Mouse (Mus musculus) hindbrain, embryonic 16.5 days (tissue): ENCODE measurements around the gene Atrnl1. TPM values are rescaled to one million over a fixed set of nuclear protein-coding genes. Genes with fewer than 3 reads are reported as not detected.

Experiments
- ATAC-seq: fragments of 200-750 bp; cut with Nextera tagmentation; 2 replicates; pipeline ENCODE4 v1.8.0; 2017; ENCODE audit warnings: moderate TSS enrichment, moderate library complexity
- H3K27ac ChIP-seq: fragments of 300-500 bp; sonication (generic); 2 replicates; pipeline ENCODE4 v1.5.1; 2014; ENCODE audit warnings: low read depth, mild to moderate bottlenecking, control low read depth, low read length, moderate library complexity
- H3K27me3 ChIP-seq: fragments of 300-500 bp; sonication (generic); replicated peaks from 2 replicates; pipeline ENCODE4 v1.6.1; 2014; ENCODE audit warnings: low read length; ENCODE audit not compliant: control insufficient read depth, insufficient read depth
- H3K36me3 ChIP-seq: fragments of 300-500 bp; sonication (generic); 2 replicates; pipeline ENCODE4 v1.6.1; 2014; ENCODE audit warnings: mild to moderate bottlenecking, low read length, moderate library complexity, mixed read lengths; ENCODE audit not compliant: control insufficient read depth, insufficient read depth
- H3K4me1 ChIP-seq: fragments of 300-500 bp; sonication (generic); 2 replicates; pipeline ENCODE4 v1.6.1; 2014; ENCODE audit warnings: low read depth, low read length; ENCODE audit not compliant: control insufficient read depth, insufficient read depth
- H3K4me2 ChIP-seq: fragments of 300-500 bp; sonication (generic); 2 replicates; pipeline ENCODE4 v1.6.1; 2014; ENCODE audit warnings: mild to moderate bottlenecking, low read length, control low read depth, moderate library complexity
- H3K4me3 ChIP-seq: fragments of 300-500 bp; sonication (generic); 2 replicates; pipeline ENCODE4 v1.5.1; 2014; ENCODE audit warnings: mild to moderate bottlenecking, low read length, control low read depth, moderate library complexity
- H3K9ac ChIP-seq: fragments of 300-500 bp; sonication (generic); 2 replicates; pipeline ENCODE4 v1.6.1; 2014; ENCODE audit warnings: low read depth, mild to moderate bottlenecking, control low read depth, low read length, moderate library complexity
- H3K9me3 ChIP-seq: fragments of 300-500 bp; sonication (generic); 2 replicates; pipeline ENCODE4 v1.6.1; 2014; ENCODE audit warnings: mild to moderate bottlenecking, low read length, moderate library complexity; ENCODE audit not compliant: control insufficient read depth
- WGBS: fragments of 180-500 bp; shearing (Covaris S2); extraction: QIAGEN DNeasy Blood & Tissue Kit; methylation state at CpG from one replicate; pipeline ENCODE4 v1.1.7; 2014; 5-methylcytosine and 5-hydroxymethylcytosine counted together
- polyA plus RNA-seq: library from polyadenylated mRNA; unstranded; fragments of >200 nt; fragmentation: Nextera tagmentation; extraction: Ambion mirVana; gene quantifications from 2 replicates; pipeline ENCODE4 v1.2.1, GENCODE M21; 2015

Gene Atrnl1
- polyA plus RNA-seq, 1 experiment from 2014 or later, result 5.3 TPM

DNA sequence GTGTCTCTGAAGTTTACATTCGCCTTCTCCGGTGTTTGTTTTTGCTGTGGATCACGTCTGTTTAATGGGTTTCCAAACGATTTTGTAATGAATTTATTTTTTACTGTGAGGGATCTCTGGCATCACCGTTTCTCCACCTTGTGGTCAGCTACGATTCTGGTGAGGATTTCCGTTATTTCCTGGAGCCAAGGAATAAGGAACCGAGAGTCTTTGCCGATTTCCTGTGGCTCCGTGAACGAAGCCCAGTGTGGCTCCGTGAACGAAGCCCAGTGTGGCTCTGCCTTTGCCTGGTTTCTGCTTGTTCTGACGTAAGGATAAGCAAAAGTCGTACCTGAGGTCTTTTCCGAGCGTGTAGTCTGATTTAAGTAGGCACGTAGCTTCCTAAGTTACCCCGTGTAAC, 11.0 kb downstream of the Atrnl1 start:
- H3K27ac ChIP-seq, result no peak overlapping the region
- H3K27me3 ChIP-seq, result no peaks in the 10 kb centered on the region
- no peaks in the 10 kb centered on the region for H3K9me3 ChIP-seq
- ATAC-seq, result no peak
- no peaks in the 10 kb centered on the region for H3K36me3 ChIP-seq
- no peak overlapping the region for H3K9ac ChIP-seq
- H3K4me1 ChIP-seq, result no peaks in the 10 kb centered on the region
- no peak overlapping the region for H3K4me3 ChIP-seq
- no peak overlapping the region for H3K4me2 ChIP-seq
- WGBS, result 93% methylated on average over 19 of the region's 19 CpGs

DNA sequence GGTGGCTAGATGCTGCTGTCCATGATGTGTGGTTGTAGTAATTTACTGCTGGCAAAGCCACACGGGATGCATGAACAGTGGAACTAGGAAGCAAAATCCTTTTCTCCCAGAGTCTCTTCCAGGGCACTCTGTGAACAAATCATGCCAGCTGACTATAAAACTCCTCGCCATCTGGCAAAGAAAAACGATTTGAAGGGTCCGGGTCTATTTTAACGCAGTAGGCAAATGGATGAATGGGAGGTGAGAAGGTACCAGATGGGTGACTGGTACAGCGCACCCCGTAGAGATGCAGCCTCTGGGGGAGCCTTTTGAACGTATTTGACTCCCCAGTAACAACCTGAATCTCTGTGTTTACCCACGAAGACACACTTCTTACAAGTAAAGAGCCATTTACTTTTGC, 14.9 kb downstream of the Atrnl1 start:
- no peak overlapping the region for H3K27ac ChIP-seq

DNA sequence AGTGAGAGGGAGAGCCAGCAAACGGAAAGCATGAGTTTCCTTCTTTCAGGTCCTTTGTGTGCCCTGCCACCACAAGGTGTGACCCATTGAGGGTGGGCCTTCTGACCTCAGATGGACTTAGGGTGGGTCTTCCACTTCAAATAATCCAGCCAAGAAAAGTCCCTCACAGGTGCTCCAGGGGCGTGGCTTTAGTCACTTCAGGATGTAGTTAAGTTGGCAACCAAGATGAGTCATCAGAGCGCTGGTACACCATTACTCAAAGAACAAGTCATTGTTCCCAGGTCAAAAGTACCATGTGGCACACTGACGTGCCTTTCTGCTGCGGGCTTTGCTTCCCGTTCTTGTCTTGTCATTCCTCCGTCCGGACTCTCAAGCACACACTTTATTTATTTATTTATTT, 16.4 kb downstream of the Atrnl1 start:
- Histone ChIP-seq H3K4me2 (no peak overlapping the region), H3K36me3 (no peaks in the 10 kb centered on the region), H3K4me1 (no peaks in the 10 kb centered on the region), H3K4me3 (no peak overlapping the region), H3K9ac (no peak overlapping the region), H3K27ac (no peak overlapping the region), H3K9me3 (no peaks in the 10 kb centered on the region), H3K27me3 (no peaks in the 10 kb centered on the region)
- WGBS, result 94% methylated on average over 8 of the region's 8 CpGs
- no peak for ATAC-seq

More for the DNA sequence above, 14.9 kb downstream of the Atrnl1 start:
- no peaks in the 10 kb centered on the region for H3K4me1 ChIP-seq
- whole genome bisulfite sequencing, result 69% methylated on average over 9 of the region's 9 CpGs
- no peak overlapping the region for H3K4me2 ChIP-seq
- no peak overlapping the region for H3K9ac ChIP-seq
- H3K36me3 ChIP-seq, result no peaks in the 10 kb centered on the region
- no peak for ATAC-seq
- no peaks in the 10 kb centered on the region for H3K27me3 ChIP-seq
- no peaks in the 10 kb centered on the region for H3K9me3 ChIP-seq
- H3K4me3 ChIP-seq, result no peak overlapping the region

DNA sequence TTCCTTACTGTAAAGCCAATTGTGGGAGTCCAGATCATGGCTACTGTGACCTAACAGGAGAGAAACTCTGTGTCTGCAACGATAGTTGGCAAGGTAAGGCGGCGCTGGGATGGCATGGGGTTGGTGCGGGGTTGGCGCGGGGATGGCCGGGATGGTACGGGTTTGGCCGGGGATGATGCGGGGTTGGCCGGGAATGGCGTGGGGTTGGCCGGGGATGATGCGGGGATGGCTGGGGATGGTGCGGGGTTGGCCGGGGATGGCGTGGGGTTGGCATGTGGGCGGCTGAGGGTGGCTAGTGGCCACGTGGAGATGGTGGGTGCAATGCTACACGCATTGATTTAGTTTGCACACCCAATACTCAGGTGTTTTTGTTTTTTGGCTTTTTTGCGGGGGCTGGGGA, 31.7 kb downstream of the Atrnl1 start:
- H3K4me2 ChIP-seq, result no peak overlapping the region
- H3K36me3 ChIP-seq, result no peaks in the 10 kb centered on the region; the same call in 1 of the 2 replicates
- no peak overlapping the region for H3K27ac ChIP-seq
- H3K9me3 ChIP-seq, result no peaks in the 10 kb centered on the region
- ATAC-seq, result peak; percentile 17; the same call in 1 of the 2 replicates
- no peaks in the 10 kb centered on the region for H3K27me3 ChIP-seq
- 95% methylated on average over 21 of the region's 21 CpGs for WGBS
- H3K9ac ChIP-seq, result no peak overlapping the region
- no peaks in the 10 kb centered on the region for H3K4me1 ChIP-seq
- H3K4me3 ChIP-seq, result no peak overlapping the region

DNA sequence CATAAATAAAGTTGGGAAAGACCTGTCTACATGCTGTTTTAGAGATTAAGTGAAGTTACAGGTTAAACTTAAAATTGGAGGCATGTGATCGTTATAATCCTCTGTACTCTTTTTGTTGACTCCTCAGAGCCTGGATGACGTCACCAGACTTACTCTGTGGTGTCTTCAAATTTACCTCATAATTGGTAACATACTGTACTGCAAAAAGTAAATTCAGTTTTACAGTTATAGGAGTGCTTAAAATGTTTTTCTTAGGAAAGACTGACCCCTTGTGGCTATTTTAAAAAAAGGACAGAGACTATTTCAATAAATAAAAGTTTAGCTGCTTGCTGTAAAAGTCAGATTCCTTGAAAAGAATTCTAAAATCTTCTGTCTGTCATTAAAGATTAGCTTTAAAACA, 32.1 kb downstream of the Atrnl1 start:
- no peaks in the 10 kb centered on the region; the same call in 1 of the 2 replicates for H3K36me3 ChIP-seq
- no peaks in the 10 kb centered on the region for H3K4me1 ChIP-seq
- ATAC-seq, result 0 out of 2 replicates have a peak, but pooled peaks have one; percentile 37
- 71% methylated on average over 2 of the region's 2 CpGs for WGBS
- H3K4me3 ChIP-seq, result no peak overlapping the region
- no peak overlapping the region for H3K27ac ChIP-seq
- no peak overlapping the region for H3K9ac ChIP-seq
- no peak overlapping the region for H3K4me2 ChIP-seq
- H3K9me3 ChIP-seq, result no peaks in the 10 kb centered on the region
- H3K27me3 ChIP-seq, result no peaks in the 10 kb centered on the region

DNA sequence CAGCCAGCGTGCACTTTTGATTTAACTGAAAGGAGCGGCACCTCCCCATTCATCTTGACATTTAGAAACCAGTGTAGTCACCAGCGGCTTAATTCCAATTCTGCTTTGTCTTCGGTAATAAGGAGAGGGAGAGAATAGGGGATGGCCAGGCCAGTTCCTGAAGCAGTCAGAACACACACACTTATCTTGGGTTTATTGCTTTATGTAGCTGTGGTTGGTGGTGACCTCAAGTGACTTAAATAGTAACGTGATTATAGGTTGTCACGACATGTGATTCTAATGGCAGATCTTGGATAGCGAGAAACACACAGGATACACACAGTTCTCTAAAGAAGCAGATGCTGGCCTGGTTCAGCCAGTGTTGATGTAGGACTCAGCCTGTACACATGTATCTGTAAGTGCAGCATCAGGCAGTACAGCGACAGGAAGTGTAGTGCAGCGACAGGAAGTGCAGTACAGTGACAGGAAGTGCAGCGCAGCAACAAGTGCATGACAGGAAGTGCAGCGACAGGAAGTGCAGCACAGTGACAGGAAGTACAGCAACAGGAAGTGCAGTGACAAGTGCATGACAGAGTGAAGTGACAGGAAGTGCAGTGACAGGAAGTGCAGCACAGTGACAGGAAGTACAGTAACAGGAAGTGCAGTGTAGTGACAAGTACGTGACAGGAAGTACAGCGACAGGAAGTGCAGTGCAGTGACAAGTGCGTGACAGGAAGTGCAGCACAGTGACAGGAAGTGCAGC, 37.5 kb downstream of the Atrnl1 start:
- no peak overlapping the region for H3K9ac ChIP-seq
- H3K9me3 ChIP-seq, result no peaks in the 10 kb centered on the region
- ATAC-seq, result 0 out of 2 replicates have a peak, but pooled peaks have one; percentile 17
- 89% methylated on average over 14 of the region's 14 CpGs for WGBS
- H3K27me3 ChIP-seq, result no peaks in the 10 kb centered on the region
- 0 out of 2 replicates have a peak, but pooled peaks cover 2% of the 10 kb centered on the region for H3K36me3 ChIP-seq
- H3K4me1 ChIP-seq, result no peaks in the 10 kb centered on the region
- no peak overlapping the region for H3K4me3 ChIP-seq
- no peak overlapping the region for H3K27ac ChIP-seq
- no peak overlapping the region for H3K4me2 ChIP-seq

DNA sequence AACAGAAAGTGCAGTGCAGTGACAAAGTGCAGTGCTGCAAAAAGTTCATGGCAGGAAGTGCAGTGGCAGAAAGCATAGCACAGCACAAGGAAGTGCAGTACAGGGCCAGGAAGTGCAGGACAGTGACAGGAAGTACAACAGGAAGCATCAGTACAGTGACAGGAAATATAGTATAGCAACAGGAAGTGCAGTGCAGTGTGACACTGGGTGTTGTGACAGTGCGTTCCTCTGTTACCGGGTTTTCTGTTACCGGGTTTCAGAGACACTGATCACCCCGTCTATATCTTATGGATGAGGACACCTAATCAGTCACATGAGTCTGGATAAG, 38.1 kb downstream of the Atrnl1 start:
- H3K27ac ChIP-seq, result no peak overlapping the region
- no peak overlapping the region for H3K4me2 ChIP-seq
- 0 out of 2 replicates have a peak, but pooled peaks cover 2% of the 10 kb centered on the region for H3K36me3 ChIP-seq
- H3K9me3 ChIP-seq, result no peaks in the 10 kb centered on the region
- 98% methylated on average over 4 of the region's 4 CpGs for WGBS
- H3K9ac ChIP-seq, result no peak overlapping the region
- no peaks in the 10 kb centered on the region for H3K27me3 ChIP-seq
- no peaks in the 10 kb centered on the region for H3K4me1 ChIP-seq
- H3K4me3 ChIP-seq, result no peak overlapping the region
- ATAC-seq, result no peak

DNA sequence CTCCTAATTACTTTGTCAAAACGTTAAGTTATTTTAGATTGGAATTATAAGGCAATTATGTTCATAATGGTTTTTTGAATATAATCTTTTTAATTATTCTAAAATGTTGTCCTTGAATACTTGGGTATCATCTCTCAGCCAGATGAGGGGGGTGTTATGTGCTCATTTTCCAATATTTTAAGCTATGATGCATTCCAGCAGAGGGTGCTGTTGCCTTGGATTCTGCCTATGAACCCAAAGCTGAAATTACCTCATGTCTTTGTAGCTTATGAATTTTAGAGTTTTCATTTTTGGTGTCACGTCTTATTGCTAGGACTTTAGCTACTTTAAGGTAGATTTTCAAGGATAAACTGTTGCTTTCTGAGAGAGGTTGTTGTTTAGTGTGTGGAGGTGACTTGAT, 44.2 kb downstream of the Atrnl1 start:
- WGBS, result 71% methylated on average over 2 of the region's 2 CpGs

DNA sequence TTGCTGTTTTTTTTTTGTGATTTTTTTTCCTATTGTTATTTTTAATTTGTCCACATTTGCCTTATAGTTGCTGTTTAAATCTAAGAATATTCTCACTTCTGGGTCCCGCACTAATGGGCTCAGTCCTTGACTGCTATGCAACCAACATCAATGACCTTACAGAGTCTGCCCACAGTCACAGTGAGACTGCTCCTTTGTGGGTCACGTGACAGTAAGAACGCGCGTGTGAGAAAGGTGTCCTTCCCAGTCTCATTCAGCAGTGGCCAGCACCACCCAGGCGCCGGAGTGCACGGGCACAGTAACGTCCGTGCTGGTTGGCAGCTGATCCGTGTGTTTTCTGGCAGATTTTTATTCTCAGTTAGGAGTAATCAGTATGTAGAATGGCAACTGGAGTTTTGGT, 44.7 kb downstream of the Atrnl1 start:
- 0 out of 2 replicates have a peak, but pooled peaks cover 2% of the 10 kb centered on the region for H3K36me3 ChIP-seq
- 90% methylated on average over 11 of the region's 11 CpGs for WGBS
- H3K4me3 ChIP-seq, result no peak overlapping the region
- no peak overlapping the region for H3K4me2 ChIP-seq
- no peak overlapping the region for H3K9ac ChIP-seq
- no peak for ATAC-seq
- H3K27ac ChIP-seq, result no peak overlapping the region
- H3K9me3 ChIP-seq, result no peaks in the 10 kb centered on the region
- no peaks in the 10 kb centered on the region for H3K27me3 ChIP-seq
- no peaks in the 10 kb centered on the region for H3K4me1 ChIP-seq

More for the DNA sequence above, 44.2 kb downstream of the Atrnl1 start:
- Histone ChIP-seq H3K4me3 (no peak overlapping the region), H3K27ac (no peak overlapping the region), H3K4me1 (no peaks in the 10 kb centered on the region), H3K9ac (no peak overlapping the region), H3K36me3 (0 out of 2 replicates have a peak, but pooled peaks cover 2% of the 10 kb centered on the region), H3K27me3 (no peaks in the 10 kb centered on the region), H3K9me3 (no peaks in the 10 kb centered on the region), H3K4me2 (no peak overlapping the region)
- no peak for ATAC-seq
